Mouse (Mus musculus) hindbrain, postnatal 0 days (tissue): ENCODE results near the gene Gm16381. TPM values are rescaled to one million over a fixed set of nuclear protein-coding genes. Genes with fewer than 3 reads are reported as not detected.
"Not testable (repeated sequence)": the region's sequence is repeated elsewhere in the genome, so short reads cannot be mapped to it uniquely, and the experiment has no call there.

Experiments
- ATAC-seq: fragments of 200-750 bp; cut with Nextera tagmentation; 2 replicates; pipeline ENCODE4 v1.8.0; 2017; ENCODE audit warnings: mild to moderate bottlenecking, moderate TSS enrichment, moderate library complexity
- DNase-seq: peaks from one replicate; pipeline ENCODE4 v3.0.0-alpha.2; 2015; ENCODE audit warnings: low spot score
- H3K27ac ChIP-seq: fragments of 300-500 bp; sonication (generic); 2 replicates; pipeline ENCODE4 v1.5.1; 2014; ENCODE audit warnings: mild to moderate bottlenecking
- H3K27me3 ChIP-seq: fragments of 300-500 bp; sonication (generic); 2 replicates; pipeline ENCODE4 v1.6.1; 2014; ENCODE audit warnings: low read length, mixed read lengths; ENCODE audit not compliant: insufficient read depth
- H3K36me3 ChIP-seq: fragments of 300-500 bp; sonication (generic); 2 replicates; pipeline ENCODE4 v1.6.1; 2014; ENCODE audit warnings: low read length, mixed read lengths; ENCODE audit not compliant: insufficient read depth
- H3K4me1 ChIP-seq: fragments of 300-500 bp; sonication (generic); 2 replicates; pipeline ENCODE4 v1.6.1; 2014; ENCODE audit warnings: antibody characterized with exemption, low read length, mixed read lengths; ENCODE audit not compliant: insufficient read depth
- H3K4me2 ChIP-seq: fragments of 300-500 bp; sonication (generic); 2 replicates; pipeline ENCODE4 v1.6.1; 2014; ENCODE audit warnings: low read depth, mild to moderate bottlenecking, low read length, moderate library complexity, mixed read lengths
- H3K4me3 ChIP-seq: fragments of 300-500 bp; sonication (generic); 2 replicates; pipeline ENCODE4 v1.5.1; 2014; ENCODE audit warnings: low read length
- H3K9ac ChIP-seq: fragments of 300-500 bp; sonication (generic); replicated peaks from 2 replicates; pipeline ENCODE4 v1.6.1; 2014; ENCODE audit warnings: mild to moderate bottlenecking, low read length, moderate library complexity, mixed read lengths
- H3K9me3 ChIP-seq: fragments of 300-500 bp; sonication (generic); 2 replicates; pipeline ENCODE4 v1.6.1; 2016; ENCODE audit warnings: low read length, mixed read lengths
- WGBS: fragments of 180-500 bp; shearing (Covaris S2); extraction: QIAGEN DNeasy Blood & Tissue Kit; methylation state at CpG from one replicate; pipeline ENCODE4 v1.1.7; 2014; 5-methylcytosine and 5-hydroxymethylcytosine counted together
- polyA plus RNA-seq: library from polyadenylated mRNA; unstranded; fragments of >200 nt; fragmentation: Nextera tagmentation; extraction: Ambion mirVana; gene quantifications from 2 replicates; pipeline ENCODE4 v1.2.1, GENCODE M21; 2015
- total RNA-seq: library from RNA; depleted of rRNA; stranded (reverse); fragments of >200 nt; gene quantifications from 2 replicates; pipeline ENCODE4 v1.2.3, GENCODE M21; 2014; rRNA removed

Gene Gm16381
- total RNA-seq, result not detected in 2 replicates
- polyA plus RNA-seq, result not detected in 2 replicates

- not testable (repeated sequence) for H3K36me3 ChIP-seq, ATAC-seq
- 62% methylated on average over 1 of the region's 2 CpGs for WGBS
Observed at GRCm38 (mm10) chr12:87644520-87644919, at the start of gene Gm16381. TSS of gene Gm16381 (minus strand) at chr12:87644620.

DNA sequence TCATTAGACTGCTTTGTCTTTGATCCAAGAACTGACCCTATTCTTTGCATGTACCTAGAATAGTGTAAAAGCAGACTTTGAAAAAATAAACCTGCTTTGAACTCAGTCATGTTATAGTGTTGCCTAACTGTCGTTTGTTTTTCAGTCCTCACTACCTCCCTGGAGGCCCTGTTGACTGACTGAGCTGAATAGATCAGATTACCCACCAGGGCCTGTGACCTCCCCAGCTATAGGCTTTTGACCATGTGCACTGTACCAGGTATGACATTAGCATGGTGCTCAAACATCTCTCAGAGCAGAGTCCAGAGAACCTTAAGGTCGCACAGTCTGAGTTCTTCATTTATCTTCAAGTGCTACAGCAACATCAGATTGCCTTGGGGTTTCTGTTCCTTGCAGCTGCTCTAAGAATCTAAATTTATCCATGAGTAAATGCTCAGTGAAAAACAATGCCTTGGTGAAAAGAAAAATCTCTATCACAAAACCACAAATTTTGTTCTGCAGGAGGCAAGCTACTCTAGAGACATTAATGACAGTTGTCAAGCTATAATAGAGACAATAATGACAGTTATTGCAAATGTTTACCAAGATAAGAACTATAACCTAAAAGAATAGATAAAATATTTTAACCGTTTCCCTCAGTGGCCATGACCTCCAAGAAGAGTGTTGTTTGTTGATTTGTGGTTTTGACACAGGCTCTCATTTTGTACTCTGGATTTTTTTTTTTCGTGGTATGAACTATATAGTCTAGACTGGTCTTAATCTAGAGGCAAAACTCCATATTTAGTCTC, 8.7 kb upstream of the Gm16381 start:
- not testable (repeated sequence) for H3K27ac ChIP-seq, H3K9me3 ChIP-seq, H3K36me3 ChIP-seq, H3K4me1 ChIP-seq, ATAC-seq, H3K4me2 ChIP-seq, H3K9ac ChIP-seq, H3K4me3 ChIP-seq, H3K27me3 ChIP-seq, DNase-seq
- 57% methylated on average over 1 of the region's 4 CpGs for WGBS

More at GRCm38 (mm10) chr12:87644520-87644919, at the start of gene Gm16381:
- not testable (repeated sequence) for H3K27me3 ChIP-seq, H3K4me1 ChIP-seq, DNase-seq, H3K9ac ChIP-seq, H3K27ac ChIP-seq, H3K4me3 ChIP-seq, H3K4me2 ChIP-seq, H3K9me3 ChIP-seq

DNA sequence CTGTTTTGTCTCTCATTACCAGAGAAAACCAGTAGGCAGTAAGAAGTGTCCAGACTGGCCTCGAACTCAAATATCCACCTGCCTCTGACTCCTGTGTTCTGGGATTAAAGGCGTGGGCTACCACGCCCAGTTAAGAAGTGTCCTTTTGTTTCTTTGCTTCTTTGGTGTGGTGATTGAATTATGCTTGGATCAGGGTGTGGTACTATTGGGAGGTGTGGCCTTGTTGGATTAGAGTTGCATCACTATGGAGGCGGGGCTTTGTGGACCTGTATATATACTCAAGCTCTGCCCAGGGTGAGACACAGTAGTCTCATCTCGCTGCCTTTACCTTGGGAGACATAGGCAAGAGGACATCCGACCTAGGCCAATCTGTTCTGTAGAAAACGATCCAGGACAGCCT, 25.9 kb downstream of the Gm16381 start, which contains the start of gene Gm4027:
TSS of gene Gm4027 (plus strand) at position 301 of the 400 bp plus-strand sequence.
- not testable (repeated sequence) for H3K4me2 ChIP-seq, H3K9me3 ChIP-seq, ATAC-seq, H3K4me1 ChIP-seq, H3K36me3 ChIP-seq, DNase-seq, H3K4me3 ChIP-seq, H3K27me3 ChIP-seq, H3K9ac ChIP-seq, H3K27ac ChIP-seq
- WGBS, result 87% methylated on average over 6 of the region's 7 CpGs

GRCm38 (mm10) chr12:87602388-87602787, 42.0 kb downstream of the Gm16381 start, which contains the start of gene Oog1:
TSS of gene Oog1 (plus strand) at chr12:87602688.
- ATAC-seq, H3K4me3 ChIP-seq, DNase-seq, H3K9me3 ChIP-seq, H3K4me1 ChIP-seq, H3K9ac ChIP-seq, H3K36me3 ChIP-seq, H3K27ac ChIP-seq, H3K27me3 ChIP-seq, H3K4me2 ChIP-seq: not testable (repeated sequence)
- WGBS, result 92% methylated on average over 1 of the region's 2 CpGs

- not testable (repeated sequence) for ATAC-seq, H3K4me2 ChIP-seq, H3K27me3 ChIP-seq, H3K27ac ChIP-seq, H3K4me3 ChIP-seq, H3K36me3 ChIP-seq, H3K4me1 ChIP-seq, H3K9ac ChIP-seq, H3K9me3 ChIP-seq, DNase-seq
- 18% methylated on average over 2 of the region's 2 CpGs for WGBS
Observed at GRCm38 (mm10) chr12:87601388-87601787, 43.0 kb downstream of the Gm16381 start.

Other genes starting within 250 kb of the Gm16381 start
- 84.2 and 159 TPM in 2 replicates for gene Slirp, start 200.7 kb downstream of the Gm16381 start, total RNA-seq
- 215 and 224 TPM in 2 replicates for gene Slirp, start 200.7 kb downstream of the Gm16381 start, polyA plus RNA-seq
- 23.0 and 25.8 TPM in 2 replicates for gene Alkbh1, start 200.6 kb downstream of the Gm16381 start, total RNA-seq
- gene Alkbh1, start 200.6 kb downstream of the Gm16381 start, polyA plus RNA-seq, result 41.3 and 41.9 TPM in 2 replicates
- 25.5 and 35.8 TPM in 2 replicates for gene Snw1, start 172.3 kb downstream of the Gm16381 start, total RNA-seq
- 88.7 and 91.1 TPM in 2 replicates for gene Snw1, start 172.3 kb downstream of the Gm16381 start, polyA plus RNA-seq
- gene Gm5788, start 149.9 kb downstream of the Gm16381 start, total RNA-seq, result not detected in 2 replicates
- gene Gm5788, start 149.9 kb downstream of the Gm16381 start, polyA plus RNA-seq, result not detected in 2 replicates
- not detected in 2 replicates for gene Gm8300, start 130.3 kb downstream of the Gm16381 start, total RNA-seq
- gene Gm8300, start 130.3 kb downstream of the Gm16381 start, polyA plus RNA-seq, result not detected in 2 replicates
- not detected in 2 replicates for gene Oog1, start 41.9 kb downstream of the Gm16381 start, total RNA-seq
- gene Oog1, start 41.9 kb downstream of the Gm16381 start, polyA plus RNA-seq, result not detected in 2 replicates
- gene Gm4027, start 25.8 kb downstream of the Gm16381 start, total RNA-seq, result not detected in 2 replicates
- gene Gm4027, start 25.8 kb downstream of the Gm16381 start, polyA plus RNA-seq, result not detected in 2 replicates
- gene Gm21319, start 131.1 kb upstream of the Gm16381 start, total RNA-seq, result not detected in 2 replicates
- gene Gm21319, start 131.1 kb upstream of the Gm16381 start, polyA plus RNA-seq, result not detected in 2 replicates
- gene Gm21936, start 150.9 kb upstream of the Gm16381 start, total RNA-seq, result not detected in 2 replicates
- gene Gm21936, start 150.9 kb upstream of the Gm16381 start, polyA plus RNA-seq, result not detected in 2 replicates
- gene BB287469, start 172.0 kb upstream of the Gm16381 start, total RNA-seq, result not detected in 2 replicates
- gene BB287469, start 172.0 kb upstream of the Gm16381 start, polyA plus RNA-seq, result not detected in 2 replicates
- gene Gm2001, start 197.7 kb upstream of the Gm16381 start, total RNA-seq, result not detected in 2 replicates
- gene Gm2001, start 197.7 kb upstream of the Gm16381 start, polyA plus RNA-seq, result not detected in 2 replicates
- gene Gm2016, start 229.5 kb upstream of the Gm16381 start, total RNA-seq, result not detected in 2 replicates
- gene Gm2016, start 229.5 kb upstream of the Gm16381 start, polyA plus RNA-seq, result not detected in 2 replicates